Mouse (Mus musculus): Measurements from ENCODE around the gene Erbin. TPM values are rescaled to one million over a fixed set of nuclear protein-coding genes. Genes with fewer than 3 reads are reported as not detected.

The Erbin gene
- 10 to 100 TPM; 44.0 to 48.6 TPM for total RNA-seq (2021)

- peak; percentile 75 for DNase-seq (ENCODE audit: low spot score)
- intact Hi-C loops (cut with DNase I), result loop anchor here (2.0 to 5.0 kb wide), 4 partner anchors 63 to 146 kb away; partner anchors contain the start of gene Srek1
Observed at GRCm38 (mm10) chr13:103920261-103920932, at the start of gene Erbin. Gene Erbin (minus strand): TSS chr13:103920514.

- intact Hi-C loops (cut with DNase I), result no loop called here
Observed at GRCm38 (mm10) chr13:103969912-103970311, 49.6 kb upstream of the Erbin start.

GRCm38 (mm10) chr13:103967987-103968386 is 47.7 kb upstream of the Erbin start:
- intact Hi-C loops (cut with DNase I), result no loop called here
- DNase-seq (ENCODE audit: low spot score), result no peak

More at GRCm38 (mm10) chr13:103969912-103970311, 49.6 kb upstream of the Erbin start:
- no peak for DNase-seq (ENCODE audit: low spot score)

GRCm38 (mm10) chr13:103966696-103967215 is 46.4 kb upstream of the Erbin start:
- no peak for DNase-seq (ENCODE audit: low spot score)
- intact Hi-C loops (cut with DNase I), result no loop called here

- DNase-seq (ENCODE audit: low spot score), result no peak
- intact Hi-C loops (cut with DNase I), result no loop called here
Observed at GRCm38 (mm10) chr13:103965187-103965586, 44.9 kb upstream of the Erbin start.

GRCm38 (mm10) chr13:103963094-103963493 is 42.8 kb upstream of the Erbin start:
- intact Hi-C loops (cut with DNase I), result no loop called here

GRCm38 (mm10) chr13:103959841-103960240 is 39.5 kb upstream of the Erbin start:
- intact Hi-C loops (cut with DNase I), result no loop called here
- no peak for DNase-seq (ENCODE audit: low spot score)

More at GRCm38 (mm10) chr13:103963094-103963493, 42.8 kb upstream of the Erbin start:
- DNase-seq (ENCODE audit: low spot score), result no peak

- DNase-seq (ENCODE audit: low spot score), result no peak
- intact Hi-C loops (cut with DNase I), result no loop called here
Observed at GRCm38 (mm10) chr13:103958607-103959123, 38.4 kb upstream of the Erbin start.

GRCm38 (mm10) chr13:103957175-103957940 is 37.0 kb upstream of the Erbin start:
- DNase-seq (ENCODE audit: low spot score), result no peak
- intact Hi-C loops (cut with DNase I), result no loop called here

- intact Hi-C loops (cut with DNase I), result no loop called here
- no peak for DNase-seq (ENCODE audit: low spot score)
Observed at GRCm38 (mm10) chr13:103955652-103956051, 35.3 kb upstream of the Erbin start.

GRCm38 (mm10) chr13:103951393-103951792 is 31.1 kb upstream of the Erbin start:
- DNase-seq (ENCODE audit: low spot score), result no peak
- intact Hi-C loops (cut with DNase I), result no loop called here

- DNase-seq (ENCODE audit: low spot score), result no peak
- intact Hi-C loops (cut with DNase I), result no loop called here
Observed at GRCm38 (mm10) chr13:103940796-103941195, 20.5 kb upstream of the Erbin start.

- intact Hi-C loops (cut with DNase I), result loop anchor here (5.0 kb wide), 3 partner anchors 67 to 123 kb away; no protein-coding TSS in a partner anchor
- DNase-seq (ENCODE audit: low spot score), result no peak
Observed at GRCm38 (mm10) chr13:103924586-103924985, 4.3 kb upstream of the Erbin start.

- DNase-seq (ENCODE audit: low spot score), result no peak
- intact Hi-C loops (cut with DNase I), result loop anchor here (5.0 kb wide), 3 partner anchors 66 to 124 kb away; no protein-coding TSS in a partner anchor
Observed at GRCm38 (mm10) chr13:103923402-103924065, 3.2 kb upstream of the Erbin start.

GRCm38 (mm10) chr13:103921831-103922380 is 1.6 kb upstream of the Erbin start:
- DNase-seq (ENCODE audit: low spot score), result no peak
- intact Hi-C loops (cut with DNase I), result loop anchor here (2.0 to 5.0 kb wide), 4 partner anchors 65 to 147 kb away; partner anchors contain the start of gene Srek1

GRCm38 (mm10) chr13:103920933-103921830 is 868 bp upstream of the Erbin start:
- intact Hi-C loops (cut with DNase I), result loop anchor here (2.0 to 5.0 kb wide), 4 partner anchors 64 to 146 kb away; partner anchors contain the start of gene Srek1
- peak; percentile 82 for DNase-seq (ENCODE audit: low spot score)

GRCm38 (mm10) chr13:103919956-103920260 is 406 bp downstream of the Erbin start:
- intact Hi-C loops (cut with DNase I), result loop anchor here (2.0 to 5.0 kb wide), 5 partner anchors 48 to 145 kb away; partner anchors contain the start of gene Srek1
- DNase-seq (ENCODE audit: low spot score), result no peak

GRCm38 (mm10) chr13:103919234-103919955 is 919 bp downstream of the Erbin start:
- intact Hi-C loops (cut with DNase I), result loop anchor here (5.0 kb wide), 1 partner anchor 47 kb away; no protein-coding TSS in a partner anchor

More at GRCm38 (mm10) chr13:103919234-103919955, 919 bp downstream of the Erbin start:
- no peak for DNase-seq (ENCODE audit: low spot score)
